Mouse (Mus musculus): Measurements from ENCODE around the gene Samsn1. TPM values are rescaled to one million over a fixed set of nuclear protein-coding genes. Genes with fewer than 3 reads are reported as not detected.

Samsn1 gene
- polyA plus RNA-seq, 1 experiment from 2014 or later, result 1.6 TPM

DNA sequence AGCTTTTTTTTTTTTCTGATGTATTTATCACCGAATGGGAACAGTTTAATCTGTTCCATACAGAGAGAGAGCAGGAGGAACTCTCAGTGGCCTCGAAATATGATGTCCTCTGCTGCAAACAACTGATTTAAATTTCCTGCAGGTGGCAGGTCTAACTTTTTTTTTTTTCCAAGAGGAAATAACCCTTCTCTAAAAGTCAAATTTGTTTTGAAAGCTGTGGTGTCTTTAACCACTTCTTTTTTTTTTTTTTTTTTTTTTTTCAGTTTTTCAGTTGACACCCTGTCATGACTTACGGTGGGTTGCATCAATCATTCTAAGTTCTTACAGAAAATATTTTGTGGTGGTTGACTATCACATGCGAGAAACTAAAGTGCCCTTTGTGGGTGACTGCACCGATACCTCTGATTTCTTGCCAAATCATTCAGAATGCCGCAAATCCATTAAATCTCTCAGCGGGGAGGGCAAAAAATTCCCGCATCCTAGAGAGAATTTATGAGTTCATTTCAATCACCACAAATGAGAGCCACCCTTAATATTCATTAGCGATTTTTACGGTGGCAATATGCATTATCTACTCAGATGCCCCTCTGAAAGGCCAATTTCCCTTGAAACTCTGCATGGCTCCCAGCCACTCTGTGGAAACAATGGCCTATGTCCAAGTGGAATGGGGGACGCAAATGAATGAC, 92.4 kb downstream of the Samsn1 start:
- Histone ChIP-seq H3K36me3 (no peaks in the 10 kb centered on the region), H3K4me3 (no peak overlapping the region), H3K9ac (no peak overlapping the region), H3K27ac (replicated peaks) (no peak overlapping the region), H3K4me1 (replicated peaks) (no peaks in the 10 kb centered on the region), H3K9me3 (no peaks in the 10 kb centered on the region), H3K4me2 (no peak overlapping the region), H3K27me3 (no peaks in the 10 kb centered on the region)
- ATAC-seq (ENCODE audit: low FRiP score, low read depth), result no peak
- WGBS, result 41% methylated on average over 11 of the region's 11 CpGs

DNA sequence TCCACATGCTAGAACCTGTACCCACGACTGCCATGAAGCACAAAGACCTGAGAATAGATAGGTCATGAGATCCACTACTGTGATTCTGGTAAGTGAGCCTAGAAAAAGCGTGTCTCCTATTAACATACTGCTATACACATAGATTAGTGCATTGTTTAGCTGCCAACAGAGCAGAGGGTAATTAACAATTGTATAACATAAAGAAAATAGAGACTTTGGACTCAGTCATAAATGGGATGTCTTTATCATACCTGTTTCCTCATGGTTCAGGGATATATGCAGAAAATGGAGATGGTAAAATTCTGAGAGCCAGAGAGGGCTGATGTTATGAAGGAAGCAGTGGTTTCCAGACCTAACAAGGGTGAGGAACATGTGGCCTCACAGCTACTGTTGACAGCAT, 95.6 kb downstream of the Samsn1 start:
- Histone ChIP-seq H3K27me3 (no peaks in the 10 kb centered on the region), H3K27ac (replicated peaks) (no peak overlapping the region), H3K4me3 (no peak overlapping the region), H3K9ac (no peak overlapping the region), H3K9me3 (no peaks in the 10 kb centered on the region), H3K4me2 (no peak overlapping the region), H3K36me3 (no peaks in the 10 kb centered on the region), H3K4me1 (replicated peaks) (no peaks in the 10 kb centered on the region)
- ATAC-seq (ENCODE audit: low FRiP score, low read depth), result no peak
- WGBS, result 73% methylated on average over 2 of the region's 2 CpGs

DNA sequence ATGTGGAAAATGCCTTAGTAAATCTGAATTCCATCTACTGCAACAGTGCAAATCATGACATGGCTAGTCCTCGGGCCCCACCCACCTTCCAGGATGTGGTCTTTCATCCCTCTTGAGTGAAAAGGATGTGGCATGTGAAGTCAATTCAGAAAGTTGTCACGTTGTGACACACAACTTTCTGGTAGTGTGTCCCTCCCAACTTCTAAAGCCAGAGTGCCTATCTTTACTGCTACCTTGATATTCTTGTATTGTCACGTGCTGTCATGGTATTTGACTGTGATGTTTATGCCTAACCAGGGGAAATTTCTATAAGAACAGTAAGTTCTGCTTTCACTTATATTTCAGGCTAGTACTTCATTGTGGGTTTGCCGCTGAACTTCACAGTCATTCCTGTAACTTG, 101.2 kb downstream of the Samsn1 start:
- Histone ChIP-seq H3K27me3 (no peaks in the 10 kb centered on the region), H3K27ac (replicated peaks) (no peak overlapping the region), H3K9ac (no peak overlapping the region), H3K9me3 (no peaks in the 10 kb centered on the region), H3K4me2 (no peak overlapping the region), H3K4me1 (replicated peaks) (no peaks in the 10 kb centered on the region), H3K4me3 (no peak overlapping the region), H3K36me3 (no peaks in the 10 kb centered on the region)
- ATAC-seq (ENCODE audit: low FRiP score, low read depth), result no peak
- 83% methylated on average over 4 of the region's 4 CpGs for WGBS

DNA sequence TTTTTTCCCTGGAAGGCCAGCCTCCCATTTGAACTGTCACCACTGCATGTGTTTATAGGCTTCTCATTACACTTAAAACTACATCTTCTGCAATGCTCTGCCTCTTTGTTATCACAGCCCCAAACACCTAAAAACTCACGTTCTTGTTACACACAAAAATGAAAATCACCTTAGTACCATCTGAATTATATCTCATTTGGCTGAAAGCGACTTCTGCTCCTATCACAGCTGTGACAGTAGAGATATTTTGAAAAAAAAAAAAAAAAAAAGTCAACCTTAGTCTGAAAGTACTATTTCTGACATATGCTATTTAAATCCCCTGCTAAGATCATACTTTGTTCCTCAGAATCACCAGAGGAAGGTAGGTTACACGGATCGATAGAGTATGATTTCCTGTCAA, 102.8 kb downstream of the Samsn1 start:
- H3K4me3 ChIP-seq, result no peak overlapping the region
- no peaks in the 10 kb centered on the region for H3K4me1 ChIP-seq (replicated peaks)
- H3K36me3 ChIP-seq, result no peaks in the 10 kb centered on the region
- no peaks in the 10 kb centered on the region for H3K27me3 ChIP-seq
- no peak overlapping the region for H3K27ac ChIP-seq (replicated peaks)
- ATAC-seq (ENCODE audit: low FRiP score, low read depth), result no peak
- WGBS, result 92% methylated on average over 4 of the region's 4 CpGs
- no peak overlapping the region for H3K4me2 ChIP-seq
- no peaks in the 10 kb centered on the region for H3K9me3 ChIP-seq
- H3K9ac ChIP-seq, result no peak overlapping the region

DNA sequence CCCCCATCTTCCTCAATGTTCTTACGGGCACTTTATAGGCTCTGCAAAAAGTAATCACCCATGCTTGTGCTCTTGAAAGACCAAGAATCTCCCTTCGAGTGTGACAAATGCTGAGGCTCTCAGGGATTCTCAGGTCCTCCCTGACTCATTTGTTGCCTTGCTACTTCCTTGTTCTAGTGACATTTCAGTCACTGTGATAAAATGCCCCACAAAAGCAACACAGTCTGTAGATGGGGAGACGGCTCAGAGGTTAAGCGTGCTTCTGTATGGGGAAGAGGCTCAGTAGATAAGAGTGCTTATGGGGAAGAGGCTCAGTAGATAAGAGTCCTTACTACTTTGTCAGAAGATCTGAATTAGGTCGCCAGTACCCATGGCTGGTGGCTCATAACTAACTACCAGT, 104.4 kb downstream of the Samsn1 start:
- Histone ChIP-seq H3K4me3 (no peak overlapping the region), H3K9me3 (no peaks in the 10 kb centered on the region), H3K27me3 (no peaks in the 10 kb centered on the region), H3K4me1 (replicated peaks) (no peaks in the 10 kb centered on the region), H3K27ac (replicated peaks) (no peak overlapping the region), H3K9ac (no peak overlapping the region), H3K4me2 (no peak overlapping the region), H3K36me3 (no peaks in the 10 kb centered on the region)
- WGBS, result 87% methylated on average over 5 of the region's 5 CpGs
- no peak for ATAC-seq (ENCODE audit: low FRiP score, low read depth)

DNA sequence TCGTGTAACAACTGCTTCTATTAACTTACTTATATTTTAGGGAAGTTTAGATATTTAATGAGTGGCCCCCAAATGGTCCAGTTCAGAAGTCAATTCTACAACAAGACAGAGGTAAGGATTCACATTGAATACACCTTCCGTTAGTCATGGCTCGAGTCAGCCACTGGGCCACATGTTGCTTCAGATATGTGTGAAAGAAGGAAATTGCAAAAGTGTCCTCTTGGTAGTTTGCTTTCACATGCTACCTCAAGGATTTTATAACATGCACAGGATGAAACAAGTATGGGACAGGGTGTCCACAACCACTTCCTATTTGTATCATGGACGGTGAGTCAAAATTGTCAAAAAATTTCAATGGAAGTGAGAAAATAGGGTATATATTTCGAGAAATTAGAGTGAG, 110.0 kb downstream of the Samsn1 start:
- H3K27ac ChIP-seq (replicated peaks), result no peak overlapping the region
- no peak overlapping the region for H3K4me2 ChIP-seq
- H3K4me1 ChIP-seq (replicated peaks), result no peaks in the 10 kb centered on the region
- 90% methylated on average over 5 of the region's 5 CpGs for WGBS
- H3K9me3 ChIP-seq, result no peaks in the 10 kb centered on the region
- ATAC-seq (ENCODE audit: low FRiP score, low read depth), result no peak
- no peak overlapping the region for H3K9ac ChIP-seq
- no peaks in the 10 kb centered on the region for H3K36me3 ChIP-seq
- no peak overlapping the region for H3K4me3 ChIP-seq
- no peaks in the 10 kb centered on the region for H3K27me3 ChIP-seq

DNA sequence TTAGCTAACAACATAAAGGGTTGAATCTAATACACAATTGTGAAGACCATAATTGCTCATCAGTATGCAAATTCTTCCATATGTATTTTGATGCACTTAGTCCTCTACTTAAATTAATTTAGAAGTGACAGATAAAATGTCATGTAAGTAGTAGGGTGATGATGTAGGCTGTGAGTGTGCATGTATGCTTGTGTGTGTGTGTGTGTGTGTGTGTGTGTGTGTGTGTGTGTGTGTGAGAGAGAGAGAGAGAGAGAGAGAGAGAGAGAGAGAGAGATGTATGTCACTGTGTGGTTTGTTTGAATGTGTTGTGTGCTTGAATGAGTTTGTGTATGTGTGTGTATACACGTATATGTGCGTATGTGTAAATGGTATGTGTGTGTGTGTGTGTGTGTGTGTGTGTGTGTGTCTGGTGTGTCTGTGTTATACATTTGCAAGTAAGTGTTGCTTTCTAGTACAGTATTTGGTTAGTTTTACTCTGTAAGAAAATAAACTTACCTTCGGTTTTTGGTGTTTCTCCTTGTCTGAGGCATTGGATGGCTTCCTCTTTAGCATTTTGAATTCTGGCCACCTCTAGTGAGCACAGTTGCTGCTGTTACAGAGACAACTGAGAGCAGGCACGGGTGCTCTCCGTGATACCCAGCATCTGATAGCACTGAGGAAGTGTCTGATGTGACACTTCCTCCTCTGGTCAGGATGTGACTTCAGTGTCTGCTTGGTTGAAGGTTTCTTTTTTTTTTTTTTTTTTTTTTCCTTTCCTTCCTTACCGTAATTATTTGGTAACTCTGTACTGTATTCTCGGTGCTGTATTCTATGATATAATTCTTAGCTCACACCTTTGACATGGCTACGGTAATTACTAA, 113.2 kb downstream of the Samsn1 start:
- H3K27ac ChIP-seq (replicated peaks), result no peak overlapping the region
- 83% methylated on average over 8 of the region's 8 CpGs for WGBS
- no peaks in the 10 kb centered on the region for H3K36me3 ChIP-seq
- no peak for ATAC-seq (ENCODE audit: low FRiP score, low read depth)
- no peak overlapping the region for H3K4me3 ChIP-seq
- no peaks in the 10 kb centered on the region for H3K27me3 ChIP-seq
- H3K9me3 ChIP-seq, result no peaks in the 10 kb centered on the region
- H3K4me1 ChIP-seq (replicated peaks), result no peaks in the 10 kb centered on the region
- H3K4me2 ChIP-seq, result no peak overlapping the region
- no peak overlapping the region for H3K9ac ChIP-seq

DNA sequence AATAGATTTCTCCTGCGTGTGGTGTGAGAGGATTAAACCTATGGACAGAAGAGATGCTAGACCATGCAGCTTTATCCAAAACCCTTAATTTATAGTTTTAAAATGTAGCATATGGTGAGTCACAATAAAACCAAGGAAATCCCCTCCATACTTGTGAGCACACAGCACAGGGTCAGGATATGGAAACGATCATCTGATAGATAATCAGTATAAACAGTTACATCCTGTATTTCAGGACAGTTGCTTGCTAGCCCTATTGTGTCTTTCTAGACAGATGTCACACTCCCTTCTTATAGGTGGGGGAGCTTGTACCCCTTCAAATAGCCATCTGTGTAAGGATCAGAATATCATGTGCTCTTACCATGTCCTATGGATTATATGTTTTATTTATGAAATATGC, 115.3 kb downstream of the Samsn1 start:
- Histone ChIP-seq H3K9me3 (no peaks in the 10 kb centered on the region), H3K27ac (replicated peaks) (no peak overlapping the region), H3K4me1 (replicated peaks) (no peaks in the 10 kb centered on the region), H3K4me3 (no peak overlapping the region), H3K27me3 (no peaks in the 10 kb centered on the region), H3K4me2 (no peak overlapping the region), H3K9ac (no peak overlapping the region), H3K36me3 (no peaks in the 10 kb centered on the region)
- WGBS, result 79% methylated on average over 2 of the region's 2 CpGs
- no peak for ATAC-seq (ENCODE audit: low FRiP score, low read depth)

DNA sequence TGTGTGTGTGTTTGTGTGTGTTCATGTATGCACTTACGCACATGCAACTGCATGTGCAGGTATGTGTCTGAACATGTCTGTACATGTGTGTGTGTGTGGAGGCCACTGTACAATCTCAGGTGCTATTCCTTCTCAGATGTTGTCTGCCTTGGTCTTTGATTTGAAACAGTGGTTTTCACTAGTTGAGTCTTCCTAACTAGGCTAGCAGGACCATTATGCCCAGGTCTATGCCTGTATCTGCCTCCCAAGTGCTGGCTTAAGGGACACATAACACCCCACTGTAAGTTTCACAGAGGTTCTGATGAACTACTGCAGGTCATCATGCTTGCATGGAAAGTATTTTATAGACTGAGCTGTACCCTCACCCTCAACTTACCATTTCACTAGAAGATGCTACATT, 115.8 kb downstream of the Samsn1 start:
- H3K27ac ChIP-seq (replicated peaks), result no peak overlapping the region
- no peaks in the 10 kb centered on the region for H3K27me3 ChIP-seq
- no peaks in the 10 kb centered on the region for H3K9me3 ChIP-seq
- WGBS, result 100% methylated on average over 1 of the region's 1 CpGs
- no peak for ATAC-seq (ENCODE audit: low FRiP score, low read depth)
- H3K36me3 ChIP-seq, result no peaks in the 10 kb centered on the region
- H3K4me2 ChIP-seq, result no peak overlapping the region
- H3K4me1 ChIP-seq (replicated peaks), result no peaks in the 10 kb centered on the region
- H3K9ac ChIP-seq, result no peak overlapping the region
- H3K4me3 ChIP-seq, result no peak overlapping the region

DNA sequence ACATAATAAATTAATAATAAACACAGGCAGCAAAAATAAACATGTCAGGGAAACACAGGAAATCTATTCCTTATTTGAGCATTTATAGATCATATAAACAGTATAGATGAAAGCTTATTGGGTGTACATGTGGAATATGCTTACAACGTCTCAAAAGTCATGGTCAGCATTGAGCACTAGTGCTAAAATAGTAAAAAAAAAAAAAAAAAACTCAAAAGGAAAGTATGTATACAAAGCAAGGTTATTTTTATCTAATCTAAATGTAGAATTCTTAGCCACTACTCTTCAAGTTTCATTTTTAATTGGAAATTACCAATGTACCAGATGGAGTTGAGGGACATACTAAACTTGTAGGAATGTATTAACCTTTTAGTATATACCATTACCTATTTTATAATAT, 116.8 kb downstream of the Samsn1 start:
- Histone ChIP-seq H3K4me1 (replicated peaks) (no peaks in the 10 kb centered on the region), H3K4me3 (no peak overlapping the region), H3K4me2 (no peak overlapping the region), H3K9ac (no peak overlapping the region), H3K27ac (replicated peaks) (no peak overlapping the region), H3K9me3 (no peaks in the 10 kb centered on the region), H3K27me3 (no peaks in the 10 kb centered on the region), H3K36me3 (no peaks in the 10 kb centered on the region)
- no peak for ATAC-seq (ENCODE audit: low FRiP score, low read depth)
- WGBS, result 83% methylated on average over 1 of the region's 1 CpGs

DNA sequence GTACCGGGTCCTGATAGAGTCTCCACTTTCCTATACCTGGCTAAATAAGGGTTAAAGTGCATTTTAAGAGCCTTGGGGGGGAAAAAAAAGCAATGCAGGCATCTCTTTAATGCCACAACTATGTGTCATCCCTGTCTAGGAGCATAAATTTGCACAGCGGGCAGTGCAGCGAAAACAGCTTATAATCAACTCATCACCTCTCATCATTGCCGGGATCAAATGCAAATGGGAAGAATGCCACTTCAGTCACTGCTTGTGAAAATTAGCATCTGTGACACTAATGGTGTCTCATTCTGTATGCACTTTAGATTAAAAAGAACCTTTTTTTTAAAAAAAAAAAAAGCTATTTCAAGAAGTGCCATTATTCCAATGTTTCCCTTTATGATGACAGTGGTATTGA, 118.0 kb downstream of the Samsn1 start:
- no peak for ATAC-seq (ENCODE audit: low FRiP score, low read depth)
- H3K4me2 ChIP-seq, result no peak overlapping the region
- WGBS, result 70% methylated on average over 4 of the region's 4 CpGs

DNA sequence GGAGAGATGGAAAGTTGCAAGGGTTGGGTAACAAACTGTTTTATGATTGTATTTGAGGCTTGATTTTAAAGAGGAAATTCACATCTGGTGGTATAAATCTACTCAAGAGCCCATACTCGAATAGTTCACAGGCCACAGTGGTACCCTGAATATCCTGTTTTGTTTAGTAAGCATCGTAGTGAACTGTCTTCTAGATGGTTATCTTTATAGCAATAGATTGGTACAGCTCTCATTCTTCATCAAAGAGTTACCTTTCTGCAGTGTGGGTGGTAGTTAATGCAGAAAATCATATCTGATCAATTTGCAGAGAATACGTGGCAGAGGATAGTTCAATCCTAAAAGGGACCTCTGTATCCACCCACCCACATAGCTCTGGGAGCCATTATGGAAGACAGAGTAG, 119.1 kb downstream of the Samsn1 start:
- H3K36me3 ChIP-seq, result no peaks in the 10 kb centered on the region
- no peaks in the 10 kb centered on the region for H3K27me3 ChIP-seq
- ATAC-seq (ENCODE audit: low FRiP score, low read depth), result no peak
- no peak overlapping the region for H3K9ac ChIP-seq
- H3K4me3 ChIP-seq, result no peak overlapping the region
- H3K4me2 ChIP-seq, result no peak overlapping the region
- WGBS, result 82% methylated on average over 3 of the region's 3 CpGs
- H3K27ac ChIP-seq (replicated peaks), result no peak overlapping the region
- no peaks in the 10 kb centered on the region for H3K4me1 ChIP-seq (replicated peaks)
- H3K9me3 ChIP-seq, result no peaks in the 10 kb centered on the region

More for the DNA sequence above, 118.0 kb downstream of the Samsn1 start:
- Histone ChIP-seq H3K9ac (no peak overlapping the region), H3K4me1 (replicated peaks) (no peaks in the 10 kb centered on the region), H3K27ac (replicated peaks) (no peak overlapping the region), H3K36me3 (no peaks in the 10 kb centered on the region), H3K4me3 (no peak overlapping the region), H3K27me3 (no peaks in the 10 kb centered on the region), H3K9me3 (no peaks in the 10 kb centered on the region)
